Mouse (Mus musculus): ENCODE data around the gene Adamts4.
"Not testable (repeated sequence)": the region's sequence is repeated elsewhere in the genome, so short reads cannot be mapped to it uniquely, and the experiment has no call there.

Gene Adamts4

DNA sequence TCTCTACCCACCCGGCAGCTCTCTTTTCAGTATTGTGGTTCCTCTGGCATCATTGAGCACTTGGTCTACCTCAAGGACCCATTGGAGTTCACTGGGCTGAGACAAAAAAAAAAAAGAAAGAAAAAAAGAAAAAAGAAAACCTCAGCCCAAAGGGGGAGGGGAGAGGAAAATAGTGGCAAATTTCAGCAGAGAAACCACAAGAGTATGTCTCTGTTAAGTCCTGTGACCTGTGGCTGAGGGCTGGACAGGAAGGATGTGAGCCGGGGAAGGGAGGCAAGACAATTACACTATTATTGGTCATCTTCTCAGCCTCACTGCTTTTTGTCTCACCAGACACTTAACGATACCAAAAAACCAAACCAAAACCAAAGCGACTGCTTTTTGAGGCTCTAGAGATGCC, 18.4 kb upstream of the Adamts4 start:
- peak; percentile 63 to 82 for DNase-seq (ENCODE audit: low spot score in 2 of 2)

DNA sequence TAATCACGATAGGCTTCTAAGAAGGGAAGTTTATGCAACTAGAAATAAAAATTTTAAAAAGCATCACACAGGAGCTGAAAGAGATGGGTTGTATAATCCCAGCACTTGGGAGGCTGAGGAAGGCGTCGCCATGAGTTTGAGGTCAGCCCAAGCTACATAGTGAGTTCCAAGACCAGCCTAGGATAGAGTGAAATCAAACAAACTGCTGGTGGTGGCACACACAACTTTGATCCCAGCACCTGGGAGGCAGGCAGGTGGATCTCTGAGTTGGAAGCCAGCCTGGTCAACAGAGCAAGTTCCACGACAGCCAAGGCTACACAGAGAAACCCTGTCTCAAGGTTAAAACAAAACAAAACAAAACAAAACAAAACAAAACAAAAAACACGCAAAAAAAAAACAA, 17.9 kb upstream of the Adamts4 start:
- DNase-seq (ENCODE audit: low spot score in 2 of 2), result no peak

DNA sequence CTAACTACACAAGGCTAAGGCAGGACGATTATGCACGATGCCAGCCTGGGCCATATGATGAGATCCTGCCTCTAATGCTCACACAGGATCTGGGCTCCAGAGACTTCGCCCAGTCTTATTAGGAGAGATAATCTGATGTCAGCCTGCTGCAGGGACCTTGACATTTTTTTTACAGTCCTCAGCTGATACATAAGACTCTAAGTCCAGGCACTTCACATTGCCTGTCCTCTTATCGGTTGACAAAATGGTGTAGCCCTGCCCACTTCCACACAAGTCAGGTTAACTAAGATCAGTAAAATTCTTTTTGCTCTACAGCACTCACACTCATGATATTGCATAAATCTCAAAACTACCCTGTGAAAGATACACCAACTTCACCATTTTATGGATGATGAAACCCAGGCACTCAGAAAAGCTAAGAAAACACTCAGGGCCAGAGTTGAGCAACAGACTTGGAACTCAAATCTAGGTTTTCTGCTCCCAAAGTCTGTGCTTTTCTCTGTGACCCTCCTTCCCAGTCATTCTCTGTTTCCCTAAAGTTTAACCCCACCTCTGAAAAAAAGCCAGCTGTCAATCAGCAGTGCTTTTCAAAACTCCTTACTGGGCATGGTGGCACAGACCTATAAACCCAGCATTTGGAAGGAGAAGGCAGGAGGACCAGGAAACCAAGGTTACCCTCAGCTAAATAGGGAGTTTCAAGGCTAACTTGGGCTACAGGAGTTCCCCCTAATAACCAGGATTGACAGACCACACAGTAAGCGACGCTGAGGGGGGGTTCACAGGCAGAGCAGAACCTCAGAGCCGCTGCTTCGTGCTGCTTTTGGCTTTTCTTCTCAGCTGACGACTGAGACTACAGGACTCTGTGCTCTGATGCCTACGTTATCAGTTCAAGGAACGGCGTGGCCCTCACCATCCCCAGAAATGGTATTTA, 17.2 kb upstream of the Adamts4 start:
- DNase-seq (ENCODE audit: low spot score in 2 of 2), result no peak

DNA sequence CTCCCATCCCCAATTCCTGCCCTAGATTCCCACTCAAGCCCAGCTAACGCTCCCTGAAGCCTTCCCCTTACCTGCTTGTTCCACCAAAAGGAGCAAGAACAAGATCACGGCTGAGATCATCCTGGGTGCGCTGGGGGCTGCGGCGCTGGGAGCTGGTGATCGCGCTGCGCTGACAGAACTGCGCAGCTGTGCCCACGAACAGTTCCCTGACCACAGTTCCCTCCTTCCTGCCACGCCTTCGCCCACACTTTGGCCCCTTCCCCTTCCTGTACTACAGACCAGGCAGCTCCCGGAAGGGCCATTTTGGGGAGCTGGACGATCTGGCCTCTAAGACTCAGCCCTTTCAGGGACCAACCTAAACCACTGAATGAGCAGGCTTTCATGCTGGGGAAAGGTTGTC, 16.1 kb upstream of the Adamts4 start, which contains the start of gene Fcer1g:
Fcer1g (minus strand) TSS at position 240 of the 400 bp plus-strand sequence.
- peak; percentile 71 to 84 for DNase-seq (ENCODE audit: low spot score in 2 of 2)

DNA sequence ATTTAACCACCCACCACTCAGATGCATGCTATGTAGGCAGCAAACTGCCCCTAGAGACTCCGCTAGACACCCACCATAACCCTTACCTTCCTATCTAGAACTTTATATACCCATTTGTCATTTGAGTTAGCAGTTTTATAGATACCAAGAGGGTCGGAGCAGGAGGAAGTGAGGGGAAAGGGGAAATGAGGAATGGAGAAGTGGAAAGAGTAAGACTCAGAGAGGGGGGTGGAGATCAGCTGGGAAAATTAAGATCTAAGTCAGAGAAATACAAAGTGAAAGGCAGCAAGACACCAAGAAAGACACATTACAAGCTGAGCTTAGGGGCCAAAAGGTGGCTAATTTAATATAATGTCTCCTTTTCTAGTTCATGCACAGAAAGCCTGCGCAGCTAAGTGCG, 15.7 kb upstream of the Adamts4 start:
- no peak for DNase-seq (ENCODE audit: low spot score in 2 of 2)

DNA sequence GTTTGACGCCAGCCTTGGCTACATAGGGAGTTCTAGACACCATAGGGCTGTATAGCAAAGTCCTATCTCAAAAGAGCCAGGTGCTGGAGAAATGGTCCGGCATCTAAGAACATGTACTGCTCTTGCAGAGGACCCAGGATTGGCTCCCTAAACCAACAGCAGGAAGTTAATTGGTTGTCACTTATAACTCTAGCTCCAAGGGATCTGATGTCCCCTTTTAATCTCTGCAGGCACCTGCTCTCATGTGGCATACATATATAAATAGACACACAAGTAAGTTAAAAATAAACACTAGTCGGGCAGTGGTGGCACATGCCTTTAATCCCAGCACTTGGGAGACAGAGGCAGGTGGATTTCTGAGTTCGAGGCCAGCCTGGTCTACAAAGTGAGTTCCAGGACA, 14.4 kb upstream of the Adamts4 start:
- no peak for DNase-seq (ENCODE audit: low spot score in 2 of 2)

DNA sequence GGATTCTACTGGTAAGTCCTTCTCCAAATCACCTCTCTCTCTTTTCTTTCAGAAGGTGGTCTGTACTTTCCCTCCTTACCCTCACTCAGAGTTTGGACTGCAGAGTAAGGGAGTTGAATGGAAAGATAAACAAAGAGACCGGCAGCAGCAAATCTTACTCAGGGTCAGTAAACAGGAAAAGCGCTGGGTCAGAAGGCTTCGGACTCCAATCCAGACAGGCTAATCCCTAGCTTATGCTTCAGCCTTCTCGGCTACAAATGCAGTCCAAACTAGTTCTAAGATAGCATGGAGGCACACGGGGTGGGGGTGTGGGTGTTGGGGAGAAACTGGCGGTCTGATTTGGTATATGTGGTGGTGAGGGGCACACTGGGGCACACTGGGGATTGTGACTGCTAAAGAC, 12.8 kb upstream of the Adamts4 start:
- no peak for DNase-seq (ENCODE audit: low spot score in 2 of 2)

DNA sequence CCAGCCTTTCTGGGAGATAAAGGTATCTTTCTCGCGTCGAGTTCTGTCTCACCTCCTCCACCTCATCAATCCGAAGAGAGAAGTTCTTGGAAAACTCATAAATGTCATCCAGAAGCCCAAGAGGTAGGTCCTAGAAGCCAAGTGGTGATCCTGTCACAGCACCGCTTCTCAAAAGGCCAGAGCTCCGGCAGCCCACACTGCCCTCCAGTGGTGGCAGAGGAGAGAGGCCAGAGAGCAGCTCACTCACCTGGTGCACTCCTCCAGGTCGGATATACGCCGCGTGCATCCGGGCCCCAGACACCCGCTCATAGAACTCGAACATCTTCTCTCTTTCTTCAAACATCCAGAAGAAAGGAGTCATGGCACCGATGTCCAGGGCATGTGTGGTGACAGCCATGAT, 11.8 kb upstream of the Adamts4 start:
- peak; percentile 63 to 69 for DNase-seq (ENCODE audit: low spot score in 2 of 2)

DNA sequence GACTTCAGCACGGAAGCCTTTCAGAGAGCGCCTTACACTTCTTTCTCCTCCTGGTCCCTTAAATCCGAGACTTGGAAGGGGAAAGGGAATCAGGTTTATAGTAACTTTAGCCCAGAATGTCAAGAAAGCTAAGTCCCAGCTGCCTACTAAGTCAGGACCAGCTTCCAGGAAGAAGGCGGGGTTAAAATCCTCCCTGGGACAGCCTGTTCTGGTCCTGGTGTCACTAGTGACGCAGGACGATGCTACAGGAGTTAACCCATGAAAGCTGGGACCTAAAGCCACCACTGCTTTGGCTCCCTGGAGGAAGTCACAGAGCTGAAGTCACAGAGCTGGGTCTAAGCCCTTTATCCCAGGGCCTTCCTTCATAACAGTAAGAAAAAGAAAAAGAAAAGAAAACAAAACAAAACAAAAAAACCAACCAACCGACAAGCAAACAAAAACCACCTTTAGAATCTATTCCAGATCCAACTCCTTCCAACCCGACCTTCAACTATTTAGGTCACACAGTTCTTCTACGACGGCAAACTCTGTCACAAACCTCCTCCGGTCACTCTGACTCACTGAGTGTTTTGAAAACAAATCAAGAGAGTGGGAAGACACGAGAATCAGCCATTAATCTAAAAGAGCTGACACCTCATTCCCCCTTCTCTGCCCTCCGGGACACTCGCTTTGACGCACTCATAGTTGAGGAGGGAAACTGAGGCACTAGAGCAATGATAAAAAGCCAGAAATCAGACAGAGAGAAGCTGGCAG, 10.1 kb upstream of the Adamts4 start:
- no peak for DNase-seq (ENCODE audit: low spot score in 2 of 2)

DNA sequence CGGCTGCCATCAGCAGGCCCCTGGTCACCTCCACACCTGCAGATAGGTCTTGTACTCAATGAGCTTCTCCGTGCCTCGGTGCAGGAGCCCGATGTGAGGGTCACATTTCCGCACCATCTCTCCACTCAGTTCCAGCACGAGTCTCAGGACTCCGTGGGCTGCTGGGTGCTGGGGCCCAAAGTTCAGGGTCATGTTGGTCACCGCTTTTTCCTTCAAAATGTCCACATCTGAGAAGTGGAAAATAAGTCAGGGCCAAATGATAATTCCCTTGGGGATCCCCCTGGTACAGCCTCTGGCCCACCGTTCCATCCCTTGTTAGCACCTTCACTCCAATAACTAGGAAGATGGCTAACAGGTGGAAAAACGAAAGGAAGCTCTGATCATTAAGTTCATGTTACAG, 9.3 kb upstream of the Adamts4 start:
- no peak for DNase-seq (ENCODE audit: low spot score in 2 of 2)

DNA sequence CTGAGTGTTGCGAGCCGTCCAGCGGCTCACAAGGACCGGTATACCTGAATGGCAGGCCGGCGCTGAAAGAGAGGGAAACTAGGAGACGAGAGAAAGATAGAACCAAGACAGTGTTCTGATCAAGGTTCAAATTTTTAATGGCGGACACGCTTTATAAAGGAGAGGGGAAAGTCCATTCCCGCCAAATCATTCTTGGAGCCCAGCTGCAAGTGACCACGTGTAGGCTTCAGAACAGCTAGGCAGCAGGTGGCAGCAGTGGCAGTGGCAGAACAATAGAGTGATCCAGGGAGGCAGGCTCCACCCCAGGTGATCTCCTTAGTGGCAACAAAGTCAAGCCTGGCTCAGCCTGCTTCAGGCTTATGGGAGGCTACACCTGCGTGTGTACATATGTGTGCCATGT, 8.3 kb upstream of the Adamts4 start:
- DNase-seq (ENCODE audit: low spot score in 2 of 2), result not testable (repeated sequence)

DNA sequence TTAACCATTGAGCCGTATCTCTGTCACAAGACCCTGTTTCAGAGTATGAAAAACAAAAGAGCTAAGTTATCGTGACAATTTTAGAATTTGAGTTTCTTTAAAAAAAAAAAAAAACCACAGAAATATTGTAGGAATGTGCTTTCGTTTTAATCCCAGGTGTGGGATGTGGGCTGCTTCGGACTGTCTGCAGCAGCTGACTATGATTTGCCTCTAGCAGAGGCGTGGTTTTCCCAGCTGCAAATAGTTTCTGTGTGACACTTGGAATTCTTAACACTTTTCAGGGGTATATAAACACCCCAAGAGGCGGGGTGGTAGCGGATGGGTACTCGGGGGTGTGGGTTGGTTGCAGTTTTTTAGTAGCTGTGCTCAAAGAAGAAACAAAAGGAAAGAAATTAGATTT, 4.9 kb upstream of the Adamts4 start:
- no peak for DNase-seq (ENCODE audit: low spot score in 2 of 2)

DNA sequence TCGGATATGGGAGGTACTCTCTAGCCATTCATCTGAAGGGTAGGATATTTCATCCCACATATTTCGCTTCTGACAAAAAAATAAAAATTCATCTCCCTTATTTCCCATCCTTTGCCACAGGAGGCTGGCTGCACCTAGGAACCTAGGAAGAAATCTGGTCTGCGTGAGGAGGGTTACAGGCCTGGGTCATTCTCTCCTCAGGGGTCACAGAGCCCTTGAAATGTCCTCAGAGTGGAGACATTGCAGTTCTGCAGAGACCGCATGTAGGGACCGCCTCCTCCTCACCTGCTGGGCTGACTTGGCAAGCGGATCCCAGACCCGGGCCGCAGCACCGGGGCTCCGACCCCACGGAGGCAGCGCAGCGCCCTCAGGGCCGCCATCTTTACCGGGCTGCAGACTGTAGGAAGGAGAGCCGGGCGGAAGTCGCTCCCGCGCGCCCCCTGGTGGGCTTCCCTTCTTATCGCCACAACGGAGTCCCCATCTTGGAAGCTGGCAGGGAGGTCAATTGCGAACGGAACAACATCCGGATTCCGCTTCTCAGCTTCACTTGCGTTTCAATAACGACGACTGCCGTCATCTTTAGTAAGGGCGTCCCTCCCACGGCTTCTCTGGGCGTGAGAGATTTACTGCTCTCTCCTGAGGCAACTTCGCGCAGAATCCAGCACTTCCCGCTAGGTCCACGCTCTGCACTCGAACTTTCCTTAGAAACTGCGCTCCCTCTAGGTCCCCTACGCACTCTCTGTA, 3.3 kb upstream of the Adamts4 start:
- peak; percentile 95 to 97 for DNase-seq (ENCODE audit: low spot score in 2 of 2)

DNA sequence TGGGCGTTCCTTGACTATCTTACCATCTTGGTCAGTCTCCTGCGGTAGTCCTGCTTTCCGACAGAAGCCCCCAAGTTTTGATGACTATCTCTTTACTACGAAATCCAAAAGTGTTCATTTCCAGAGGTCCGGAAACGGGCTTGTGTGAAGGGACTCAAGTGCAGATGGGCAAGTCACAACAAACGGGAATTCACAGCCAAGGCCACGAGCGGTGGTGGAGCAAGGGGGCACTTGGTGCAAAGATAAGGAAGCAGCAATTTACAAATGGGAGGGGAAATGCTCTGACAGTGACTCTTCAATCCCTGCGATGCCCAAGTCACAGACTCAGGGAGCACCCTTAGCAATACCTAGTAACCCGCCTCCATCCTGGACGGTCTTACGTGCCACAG, 2.8 kb upstream of the Adamts4 start:
- DNase-seq (ENCODE audit: low spot score in 2 of 2), result no peak

DNA sequence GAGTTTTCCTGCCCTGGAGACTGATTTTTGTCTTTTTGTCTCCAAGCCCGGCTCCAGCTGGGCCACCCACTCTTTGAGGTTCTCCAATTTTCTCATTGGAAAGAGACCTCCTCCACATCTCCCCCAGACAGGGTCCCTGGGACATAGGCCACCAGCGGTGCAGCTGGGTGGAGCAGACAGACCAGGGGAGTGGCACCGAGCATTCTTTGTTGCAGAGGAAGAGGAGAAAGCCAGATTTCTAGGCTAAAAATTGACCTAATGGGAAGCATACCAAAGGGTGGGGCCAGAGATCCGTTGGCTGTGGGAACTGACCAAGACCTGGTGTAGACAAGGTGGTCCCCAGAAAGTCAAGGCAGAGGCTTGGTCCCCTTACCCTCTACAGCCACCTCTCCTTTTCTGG, 2.3 kb upstream of the Adamts4 start:
- DNase-seq (ENCODE audit: low spot score in 2 of 2), result no peak

DNA sequence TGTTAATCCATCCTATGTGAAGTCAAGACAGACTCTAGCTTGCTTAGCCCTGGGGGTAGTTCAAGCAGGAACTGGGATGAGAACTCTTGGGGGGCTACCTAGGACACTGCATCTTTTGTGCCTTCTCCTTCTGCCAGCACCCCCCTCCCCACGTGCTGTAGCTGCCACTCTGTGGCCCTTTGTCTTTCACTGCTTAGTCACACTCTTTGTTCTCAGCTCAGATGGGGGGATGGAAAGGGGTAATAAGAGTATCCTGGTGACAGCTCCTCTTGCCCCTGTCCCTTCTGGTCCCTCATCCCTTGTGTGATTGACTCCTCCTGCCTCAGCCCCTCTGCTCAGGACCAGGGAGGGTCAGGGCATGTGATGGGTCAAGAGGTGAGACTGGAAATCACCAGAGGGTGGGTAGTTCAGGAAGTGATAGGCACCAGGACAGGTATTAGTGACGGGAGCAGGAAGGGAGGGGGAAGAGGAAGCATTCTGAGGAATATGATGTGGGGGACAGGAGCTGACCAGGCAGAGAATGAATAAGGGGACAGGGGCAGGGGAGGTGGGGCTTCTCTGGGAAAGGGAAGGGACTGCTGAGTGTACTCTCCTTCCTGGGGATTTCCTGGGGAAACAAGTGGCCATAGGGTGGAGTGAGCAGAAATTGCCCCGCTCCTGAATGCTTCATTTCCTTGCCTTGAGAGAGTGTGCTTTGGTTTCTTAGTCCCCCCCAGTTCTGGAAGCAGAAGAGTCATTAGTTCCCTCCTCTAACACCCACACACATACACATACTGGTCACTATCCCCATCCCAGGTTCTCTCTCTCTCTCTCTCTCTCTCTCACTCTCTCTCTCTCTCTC, 1.6 kb upstream of the Adamts4 start:
- no peak for DNase-seq (ENCODE audit: low spot score in 2 of 2)

DNA sequence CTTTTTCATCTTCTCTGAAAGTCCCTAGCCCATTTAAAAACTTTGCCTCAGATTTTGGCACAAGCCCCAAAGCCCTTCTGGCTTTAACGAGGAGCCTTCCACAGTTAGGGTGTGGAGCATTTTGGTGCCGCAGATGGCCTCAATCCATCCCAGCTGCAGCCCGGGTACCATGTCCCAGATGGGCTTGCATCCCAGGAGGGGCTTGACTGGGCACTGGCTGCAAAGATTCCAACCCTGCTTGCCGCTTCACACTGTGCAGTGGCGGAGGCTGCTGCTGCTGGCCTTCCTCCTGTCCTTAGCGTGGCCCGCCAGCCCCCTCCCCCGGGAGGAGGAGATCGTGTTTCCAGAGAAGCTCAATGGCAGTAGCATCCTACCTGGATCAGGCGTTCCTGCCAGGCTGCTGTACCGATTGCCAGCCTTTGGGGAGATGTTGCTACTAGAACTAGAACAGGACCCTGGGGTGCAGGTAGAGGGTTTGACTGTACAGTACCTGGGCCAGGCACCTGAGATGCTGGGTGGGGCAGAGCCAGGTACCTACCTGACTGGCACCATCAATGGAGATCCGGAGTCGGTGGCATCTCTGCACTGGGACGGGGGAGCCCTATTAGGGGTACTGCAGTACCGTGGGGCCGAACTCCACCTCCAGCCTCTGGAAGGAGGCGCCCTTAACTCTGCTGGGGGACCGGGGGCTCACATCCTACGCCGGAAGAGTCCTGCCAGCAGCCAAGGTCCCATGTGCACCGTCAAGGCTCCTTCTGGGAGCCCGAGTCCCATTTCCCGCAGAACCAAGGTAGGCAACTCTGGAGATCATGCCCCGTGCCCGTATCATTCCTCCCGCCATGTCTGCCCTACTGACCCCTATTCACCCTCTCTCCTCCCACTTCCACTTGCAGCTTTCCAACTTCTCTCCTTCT, 716 bp downstream of the Adamts4 start, which contains the start of gene Ndufs2:
Ndufs2 (minus strand) TSS at position 709 of the 914 bp plus-strand sequence.
- no peak for DNase-seq (ENCODE audit: low spot score in 2 of 2)

DNA sequence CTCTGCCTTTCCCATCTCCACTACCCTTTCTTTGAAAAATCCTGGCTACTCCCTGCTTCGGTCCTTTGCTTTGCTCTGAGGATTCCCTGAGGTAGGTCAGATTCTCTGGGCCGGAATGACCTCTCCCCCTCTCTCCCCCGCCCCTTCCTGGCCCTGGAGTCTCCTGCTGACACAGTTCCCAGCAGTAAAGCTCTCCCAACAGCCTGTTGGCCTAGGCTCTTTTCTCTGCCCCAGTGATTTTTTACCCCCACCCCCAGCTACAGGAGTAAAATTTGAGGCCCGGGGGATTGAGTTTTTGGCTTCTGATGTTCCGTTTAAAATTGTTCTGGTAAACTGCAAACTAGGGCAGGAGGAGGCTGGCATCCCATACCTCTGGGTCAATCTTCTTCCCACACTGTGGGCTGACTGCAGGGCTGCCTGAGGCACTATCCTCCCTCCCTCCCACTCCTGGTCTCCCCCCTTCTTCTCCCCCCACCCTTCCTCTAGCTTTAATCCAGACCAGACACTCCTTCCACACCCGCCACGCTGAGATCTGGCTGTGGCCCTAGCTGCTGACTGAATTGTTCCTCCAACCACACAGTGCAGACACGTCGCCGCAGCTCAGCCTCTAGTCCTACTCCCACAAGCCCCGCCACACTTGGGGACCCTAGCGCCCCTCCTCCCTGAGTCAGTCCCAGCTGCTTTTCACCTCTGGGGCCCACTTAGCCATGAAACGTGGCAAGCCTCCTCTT, 1.5 kb downstream of the Adamts4 start:
- DNase-seq (ENCODE audit: low spot score in 2 of 2), result no peak

DNA sequence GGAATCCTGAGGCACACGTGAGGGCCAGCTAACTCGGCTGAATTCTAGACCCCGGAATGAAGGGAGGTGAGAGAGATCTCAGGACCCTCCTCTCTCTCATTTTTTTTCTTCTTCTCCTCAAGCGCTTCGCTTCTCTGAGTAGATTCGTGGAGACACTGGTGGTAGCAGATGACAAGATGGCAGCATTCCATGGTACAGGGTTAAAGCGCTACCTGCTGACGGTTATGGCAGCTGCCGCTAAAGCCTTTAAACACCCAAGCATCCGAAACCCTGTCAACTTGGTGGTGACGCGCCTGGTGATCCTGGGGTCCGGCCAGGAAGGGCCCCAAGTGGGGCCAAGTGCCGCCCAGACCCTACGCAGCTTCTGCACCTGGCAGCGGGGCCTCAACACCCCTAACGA, 2.2 kb downstream of the Adamts4 start:
- no peak for DNase-seq (ENCODE audit: low spot score in 2 of 2)

Data from natural killer cell, adult 2 months (primary cell).